Mouse (Mus musculus): Measurements from ENCODE around the gene Myd88. TPM values are rescaled to one million over a fixed set of nuclear protein-coding genes. Genes with fewer than 3 reads are reported as not detected.

The Myd88 gene
- polyA plus RNA-seq (2012; rRNA removed): 5.0 and 5.9 TPM in 2 replicates

GRCm38 (mm10) chr9:119340909-119341816, at the start of gene Myd88:
Gene Myd88, minus strand, starts transcription at chr9:119341411.

DNA sequence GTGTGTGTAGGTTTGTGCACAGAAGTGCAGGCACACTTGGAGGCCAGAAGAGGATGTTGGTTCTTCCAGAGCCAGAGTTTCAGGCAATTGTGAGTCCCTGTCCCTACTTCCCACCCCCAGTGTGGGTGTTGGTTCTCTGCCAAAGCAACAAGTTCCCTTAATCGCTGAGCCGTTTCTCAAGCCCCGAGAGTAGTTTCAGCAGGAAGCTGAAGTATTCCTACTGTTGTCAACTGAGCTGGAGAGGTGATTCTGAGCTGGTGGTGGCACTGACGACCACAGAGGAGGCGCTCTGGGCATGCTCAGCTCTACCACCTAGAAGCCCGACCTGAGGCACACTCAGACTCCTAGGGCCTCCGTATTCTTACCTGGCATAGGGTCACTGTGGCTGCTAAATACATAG, 24.1 kb upstream of the Myd88 start, which contains the start of gene Slc22a14:
Gene Slc22a14 (minus strand): TSS at position 270 of the 400 bp plus-strand sequence.

GRCm38 (mm10) chr9:119357331-119358057, 16.3 kb upstream of the Myd88 start, which contains the start of gene Xylb:
Gene Xylb, plus strand, starts transcription at chr9:119357381.

GRCm38 (mm10) chr9:119339558-119340211, 1.5 kb downstream of the Myd88 start, which contains the start of gene Acaa1a:
Gene Acaa1a, plus strand, starts transcription at chr9:119339676.

DNA sequence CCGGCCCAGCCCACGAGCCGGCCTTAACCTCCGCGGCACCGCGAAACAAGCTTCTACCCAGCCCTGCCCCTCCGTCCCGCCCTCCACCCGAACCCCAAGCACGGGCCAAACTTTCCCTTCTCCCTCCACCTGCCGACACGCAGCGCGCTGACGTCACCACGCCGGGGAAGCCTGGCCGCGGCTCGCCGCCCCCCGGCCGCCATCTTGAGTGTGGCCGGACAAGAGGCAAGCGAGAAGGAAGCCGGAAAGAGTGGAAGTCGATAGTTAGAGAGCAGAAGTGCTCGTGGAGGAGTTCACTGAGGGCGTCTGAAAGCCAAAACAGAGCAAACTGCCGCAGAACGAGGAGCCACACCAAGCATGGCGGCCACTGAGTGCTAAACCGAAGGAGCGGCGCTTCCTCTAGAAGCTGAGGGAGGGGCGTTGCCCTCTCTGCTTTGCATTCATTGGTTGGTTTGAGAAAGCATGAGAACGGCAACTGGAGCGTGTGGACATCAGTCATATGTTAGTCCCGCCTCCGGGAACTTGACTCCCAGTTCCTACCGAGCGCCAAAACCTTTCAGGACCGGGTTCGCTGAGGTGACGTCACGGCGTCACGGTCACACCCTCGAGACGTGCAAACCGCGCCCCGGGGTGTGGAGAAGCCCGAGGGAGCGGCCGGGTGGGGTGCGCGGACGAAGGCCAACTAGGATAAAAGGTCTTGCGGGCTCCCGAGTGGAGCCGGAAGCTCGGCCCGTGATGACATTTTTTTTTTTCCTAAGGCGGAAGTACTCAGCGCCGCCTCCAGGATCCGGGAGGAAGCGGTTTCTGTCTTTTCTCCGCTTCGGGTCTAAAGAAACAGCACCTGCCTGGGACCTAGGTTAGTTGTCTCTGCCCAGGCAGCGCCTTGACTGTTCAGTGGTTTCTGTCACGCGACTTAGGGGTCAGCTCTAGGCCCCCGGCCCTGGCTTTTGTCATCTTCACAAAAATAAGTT, 18.6 kb downstream of the Myd88 start, which contains the start of gene Oxsr1:
Gene Oxsr1 (minus strand): TSS at position 139 of the 971 bp plus-strand sequence.

Other genes starting within 250 kb of the Myd88 start
- gene Plcd1, start 247.9 kb downstream of the Myd88 start, polyA plus RNA-seq (2012; rRNA removed): 26.3 and 28.3 TPM in 2 replicates
- 1.9 and 2.9 TPM in 2 replicates for gene Dlec1, start 238.9 kb downstream of the Myd88 start, polyA plus RNA-seq (2012; rRNA removed)
- gene Acaa1b, start 184.3 kb downstream of the Myd88 start, polyA plus RNA-seq (2012; rRNA removed): 1.3 TPM in 2 replicates
- gene Gm47289, start 182.2 kb downstream of the Myd88 start, polyA plus RNA-seq (2012; rRNA removed): not detected in 2 replicates
- 0.05 TPM in 1 of 2 replicates, not detected in the other for gene Slc22a13, start 132.3 kb downstream of the Myd88 start, polyA plus RNA-seq (2012; rRNA removed)
- gene Oxsr1, start 19.0 kb downstream of the Myd88 start, polyA plus RNA-seq (2012; rRNA removed): 44.9 and 46.7 TPM in 2 replicates
- 80.0 and 89.0 TPM in 2 replicates for gene Acaa1a, start 1.7 kb downstream of the Myd88 start, polyA plus RNA-seq (2012; rRNA removed)
- gene Xylb, start 16.0 kb upstream of the Myd88 start, polyA plus RNA-seq (2012; rRNA removed): 6.5 and 11.1 TPM in 2 replicates
- not detected in 2 replicates for gene Slc22a14, start 24.1 kb upstream of the Myd88 start, polyA plus RNA-seq (2012; rRNA removed)
- gene Acvr2b, start 60.7 kb upstream of the Myd88 start, polyA plus RNA-seq (2012; rRNA removed): 34.5 and 46.1 TPM in 2 replicates
- 17.5 and 18.9 TPM in 2 replicates for gene Exog, start 103.5 kb upstream of the Myd88 start, polyA plus RNA-seq (2012; rRNA removed)
- gene Scn5a, start 237.6 kb upstream of the Myd88 start, polyA plus RNA-seq (2012; rRNA removed): 1.7 and 2.3 TPM in 2 replicates

Data from central nervous system, embryonic 11.5 days (tissue).